Mouse (Mus musculus): Measurements from ENCODE around the gene Hamp. TPM values are rescaled to one million over a fixed set of nuclear protein-coding genes. Genes with fewer than 3 reads are reported as not detected.
A peak's percentile ranks its signal among the peaks of the same experiment; 100 is the strongest.

The Hamp gene
- polyA plus RNA-seq, 1 experiment from 2014 or later = 0.71 TPM

DNA sequence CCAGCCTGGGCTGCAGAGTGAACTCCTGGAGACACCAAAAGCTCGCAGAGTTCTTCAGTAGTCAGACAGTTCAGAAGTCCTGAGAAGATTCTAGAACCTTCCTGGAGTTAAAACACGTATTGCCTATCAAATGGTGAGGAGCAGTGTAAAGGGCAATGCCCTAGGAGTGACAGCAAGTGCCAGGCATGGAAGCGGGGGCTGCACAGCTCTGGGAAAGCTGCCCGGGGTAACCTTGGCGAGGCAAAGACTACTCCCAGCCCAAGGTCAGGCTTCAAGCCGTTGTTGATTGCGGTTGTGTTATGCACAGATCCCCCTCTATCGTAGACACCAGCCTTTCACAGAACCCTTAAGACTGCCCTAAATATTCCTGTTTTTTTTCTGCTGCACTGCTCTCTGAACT lies 24.8 kb upstream of the Hamp start:
- peaks cover 15% of the 10 kb centered on the region for H3K4me1 ChIP-seq
- 86% methylated on average over 8 of the region's 8 CpGs for WGBS
- 0 out of 2 replicates have a peak overlapping the region, but pooled peaks have one; percentile 39 for H3K27ac ChIP-seq (replicated peaks)
- H3K36me3 ChIP-seq = no peaks in the 10 kb centered on the region
- no peak for ATAC-seq (ENCODE audit: extremely low read depth, insufficient number of reproducible peaks, low FRiP score, low TSS enrichment)
- no peak overlapping the region for H3K4me3 ChIP-seq
- no peaks in the 10 kb centered on the region for H3K9me3 ChIP-seq
- no peak overlapping the region for H3K4me2 ChIP-seq
- H3K9ac ChIP-seq = no peak overlapping the region
- peaks cover 22% of the 10 kb centered on the region for H3K27me3 ChIP-seq (replicated peaks)

- H3K9ac ChIP-seq = no peak overlapping the region
- H3K4me2 ChIP-seq = no peak overlapping the region
- no peak overlapping the region for H3K27ac ChIP-seq (replicated peaks)
- H3K4me3 ChIP-seq = no peak overlapping the region
- 81% methylated on average over 3 of the region's 3 CpGs for WGBS
- H3K27me3 ChIP-seq (replicated peaks) = peaks cover 2% of the 10 kb centered on the region
- ATAC-seq (ENCODE audit: extremely low read depth, insufficient number of reproducible peaks, low FRiP score, low TSS enrichment) = no peak
- peaks cover 5% of the 10 kb centered on the region for H3K4me1 ChIP-seq
- H3K9me3 ChIP-seq = no peaks in the 10 kb centered on the region
- no peaks in the 10 kb centered on the region for H3K36me3 ChIP-seq
Observed at GRCm38 (mm10) chr7:30966657-30967056, 22.8 kb upstream of the Hamp start.

GRCm38 (mm10) chr7:30965677-30966076 lies 21.8 kb upstream of the Hamp start:
- H3K9me3 ChIP-seq = no peaks in the 10 kb centered on the region
- no peak for ATAC-seq (ENCODE audit: extremely low read depth, insufficient number of reproducible peaks, low FRiP score, low TSS enrichment)
- H3K27ac ChIP-seq (replicated peaks) = no peak overlapping the region
- 88% methylated on average over 14 of the region's 14 CpGs for WGBS
- H3K4me3 ChIP-seq = no peak overlapping the region
- H3K4me2 ChIP-seq = no peak overlapping the region
- no peaks in the 10 kb centered on the region for H3K36me3 ChIP-seq
- no peaks in the 10 kb centered on the region for H3K27me3 ChIP-seq (replicated peaks)
- H3K9ac ChIP-seq = no peak overlapping the region
- H3K4me1 ChIP-seq = peaks cover 5% of the 10 kb centered on the region

DNA sequence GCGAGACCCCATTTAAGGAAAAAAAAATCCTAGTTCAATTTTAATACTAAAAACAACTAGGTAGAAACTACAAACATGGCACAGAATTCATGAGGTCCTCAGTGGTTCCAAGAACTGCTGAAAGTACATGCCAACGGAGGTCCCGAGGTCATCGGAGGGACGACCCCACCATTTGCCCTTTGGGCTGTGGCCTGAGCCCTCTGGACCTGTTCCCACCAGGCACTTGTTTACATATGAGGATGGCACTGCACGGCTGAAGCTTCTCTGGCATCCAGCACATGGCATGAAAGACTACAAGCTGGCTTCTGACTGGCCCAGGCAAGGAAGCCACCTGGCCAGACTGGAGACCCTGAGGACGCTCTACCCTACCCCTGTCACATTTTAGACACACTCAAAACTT lies 20.5 kb upstream of the Hamp start:
- Histone ChIP-seq H3K9me3 (no peaks in the 10 kb centered on the region), H3K4me1 (peaks cover 5% of the 10 kb centered on the region), H3K27ac (replicated peaks) (no peak overlapping the region), H3K4me2 (no peak overlapping the region), H3K27me3 (replicated peaks) (no peaks in the 10 kb centered on the region), H3K4me3 (no peak overlapping the region), H3K36me3 (no peaks in the 10 kb centered on the region; the same call in 1 of the 2 replicates), H3K9ac (no peak overlapping the region)
- no peak for ATAC-seq (ENCODE audit: extremely low read depth, insufficient number of reproducible peaks, low FRiP score, low TSS enrichment)
- WGBS = 83% methylated on average over 7 of the region's 7 CpGs

GRCm38 (mm10) chr7:30962862-30963261 lies 19.0 kb upstream of the Hamp start:
- Histone ChIP-seq H3K27me3 (replicated peaks) (no peaks in the 10 kb centered on the region), H3K4me2 (no peak overlapping the region), H3K27ac (replicated peaks) (no peak overlapping the region), H3K4me3 (no peak overlapping the region), H3K9ac (no peak overlapping the region), H3K9me3 (no peaks in the 10 kb centered on the region), H3K36me3 (peaks cover 12% of the 10 kb centered on the region), H3K4me1 (peaks cover 13% of the 10 kb centered on the region)
- 91% methylated on average over 5 of the region's 5 CpGs for WGBS
- no peak for ATAC-seq (ENCODE audit: extremely low read depth, insufficient number of reproducible peaks, low FRiP score, low TSS enrichment)

DNA sequence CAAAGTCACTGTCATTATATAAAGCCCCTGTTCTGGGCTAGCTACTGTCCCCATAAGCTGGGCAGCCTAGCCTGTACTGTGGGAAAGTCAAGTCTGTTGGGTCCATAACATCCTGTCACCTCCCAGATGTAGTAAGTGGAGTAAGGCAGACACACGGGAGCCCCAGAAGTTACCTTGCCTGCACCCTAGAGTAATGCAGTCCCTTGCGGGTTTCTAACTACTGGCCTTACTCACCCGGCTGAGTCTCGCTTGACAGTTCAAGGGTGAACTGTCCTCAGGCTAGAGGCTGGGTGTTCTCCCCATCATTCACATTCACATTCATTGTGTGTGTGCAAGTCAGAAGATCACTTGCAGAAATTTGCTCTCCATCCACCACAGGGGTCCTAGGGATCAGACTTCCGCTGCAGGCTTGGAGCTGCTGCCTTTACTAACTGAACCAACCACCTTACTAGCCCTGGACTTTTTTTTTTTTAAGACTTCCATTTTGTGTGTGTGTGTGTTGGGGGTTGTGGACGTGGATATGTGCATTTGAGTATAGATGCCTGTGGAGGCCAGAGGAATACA lies 16.0 kb upstream of the Hamp start:
- WGBS = 80% methylated on average over 6 of the region's 6 CpGs

GRCm38 (mm10) chr7:30958866-30959487 lies 15.1 kb upstream of the Hamp start:
- H3K27ac ChIP-seq (replicated peaks) = no peak overlapping the region
- H3K9ac ChIP-seq = 0 out of 2 replicates have a peak overlapping the region, but pooled peaks have one; percentile 100
- H3K36me3 ChIP-seq = peaks cover 25% of the 10 kb centered on the region
- no peak for ATAC-seq (ENCODE audit: extremely low read depth, insufficient number of reproducible peaks, low FRiP score, low TSS enrichment)
- H3K4me2 ChIP-seq = no peak overlapping the region
- no peaks in the 10 kb centered on the region for H3K27me3 ChIP-seq (replicated peaks)
- peaks cover 24% of the 10 kb centered on the region for H3K4me1 ChIP-seq
- 93% methylated on average over 9 of the region's 9 CpGs for WGBS
- H3K4me3 ChIP-seq = no peak overlapping the region
- H3K9me3 ChIP-seq = no peaks in the 10 kb centered on the region

More for the DNA sequence above, 16.0 kb upstream of the Hamp start:
- H3K4me3 ChIP-seq = no peak overlapping the region
- H3K4me2 ChIP-seq = no peak overlapping the region
- H3K4me1 ChIP-seq = peaks cover 24% of the 10 kb centered on the region
- no peak for ATAC-seq (ENCODE audit: extremely low read depth, insufficient number of reproducible peaks, low FRiP score, low TSS enrichment)
- H3K27ac ChIP-seq (replicated peaks) = no peak overlapping the region
- H3K36me3 ChIP-seq = peaks cover 16% of the 10 kb centered on the region
- H3K27me3 ChIP-seq (replicated peaks) = no peaks in the 10 kb centered on the region
- H3K9me3 ChIP-seq = no peaks in the 10 kb centered on the region
- no peak overlapping the region for H3K9ac ChIP-seq

- H3K4me3 ChIP-seq = peak overlapping the region; percentile 96
- H3K9me3 ChIP-seq = no peaks in the 10 kb centered on the region
- peak overlapping the region; percentile 89 for H3K4me2 ChIP-seq
- peak overlapping the region; percentile 100 for H3K9ac ChIP-seq
- peaks cover 32% of the 10 kb centered on the region for H3K36me3 ChIP-seq
- H3K4me1 ChIP-seq = peaks cover 19% of the 10 kb centered on the region
- no peaks in the 10 kb centered on the region for H3K27me3 ChIP-seq (replicated peaks)
- ATAC-seq (ENCODE audit: extremely low read depth, insufficient number of reproducible peaks, low FRiP score, low TSS enrichment) = no peak
- H3K27ac ChIP-seq (replicated peaks) = peak overlapping the region; percentile 99
- WGBS = 72% methylated on average over 28 of the region's 28 CpGs
Observed at GRCm38 (mm10) chr7:30958109-30958865, 14.5 kb upstream of the Hamp start.

DNA sequence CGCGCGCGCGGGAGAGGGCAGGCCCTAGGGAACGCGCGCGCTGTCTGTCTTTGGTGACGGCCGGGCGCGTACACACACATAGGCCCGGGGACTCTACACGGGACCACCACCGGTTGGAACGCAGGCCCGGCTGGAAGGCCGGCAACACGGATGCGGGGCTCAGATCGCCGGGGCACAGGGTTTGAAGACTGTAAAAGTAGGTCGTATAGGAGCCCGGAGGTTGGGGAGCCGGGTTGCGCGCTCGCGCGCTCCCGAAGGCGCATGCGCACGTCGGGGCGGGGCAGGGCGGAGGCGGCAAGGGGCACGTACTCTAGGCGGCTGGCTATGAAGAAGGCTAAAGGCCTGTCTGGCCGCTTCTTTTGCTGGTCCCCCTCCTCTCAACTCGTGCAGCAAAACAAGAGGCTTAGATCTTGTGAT lies 13.5 kb upstream of the Hamp start:
- no peaks in the 10 kb centered on the region for H3K9me3 ChIP-seq
- H3K4me3 ChIP-seq = peak overlapping the region; percentile 96
- 1% methylated on average over 39 of the region's 43 CpGs for WGBS
- peaks cover 19% of the 10 kb centered on the region for H3K4me1 ChIP-seq
- ATAC-seq (ENCODE audit: extremely low read depth, insufficient number of reproducible peaks, low FRiP score, low TSS enrichment) = peak; percentile 20; the same call in 1 of the 2 replicates
- peak overlapping the region; percentile 100 for H3K9ac ChIP-seq
- peaks cover 41% of the 10 kb centered on the region for H3K36me3 ChIP-seq
- H3K4me2 ChIP-seq = peak overlapping the region; percentile 89
- H3K27ac ChIP-seq (replicated peaks) = peak overlapping the region; percentile 99
- no peaks in the 10 kb centered on the region for H3K27me3 ChIP-seq (replicated peaks)

DNA sequence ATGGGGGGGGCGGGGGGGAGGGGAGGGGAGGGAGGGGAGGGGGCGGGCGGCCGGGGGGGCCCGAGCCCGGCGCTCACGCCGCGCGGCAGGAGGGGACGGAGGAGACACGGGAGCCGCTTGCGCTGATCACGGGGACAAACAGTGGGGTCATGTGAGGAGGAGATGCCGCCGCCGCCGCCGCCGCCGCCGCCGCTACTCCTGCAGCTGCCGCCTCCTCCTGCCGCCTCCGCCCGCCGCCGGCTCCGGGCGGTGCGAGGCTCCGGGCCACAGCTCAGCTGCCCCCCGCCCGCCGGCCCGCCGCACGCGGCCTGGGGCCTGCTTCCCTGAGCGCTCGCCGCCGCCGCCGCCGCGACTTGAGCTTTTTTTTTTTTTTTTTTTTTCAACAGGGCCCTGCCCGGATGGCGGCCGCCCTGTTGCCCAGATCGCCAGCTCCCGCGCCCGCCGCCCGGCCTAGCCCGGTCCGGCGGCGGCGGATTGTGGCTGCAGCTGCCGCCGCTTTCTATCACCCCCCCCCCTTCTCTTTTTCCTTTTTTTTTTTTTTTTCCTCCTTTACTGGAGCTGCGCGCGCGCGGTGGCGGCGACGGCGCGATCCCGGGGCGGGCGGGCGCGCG lies 13.0 kb upstream of the Hamp start, which contains the start of gene Usf2:
Gene Usf2 (minus strand): TSS at position 48 of the 611 bp plus-strand sequence.
- Histone ChIP-seq H3K4me3 (peak within 1 kb of the TSS; percentile 96), H3K4me1 (peaks cover 19% of the 10 kb centered on the region), H3K27ac (replicated peaks) (peak within 1 kb of the TSS; percentile 99), H3K27me3 (replicated peaks) (no peaks in the 10 kb centered on the region), H3K9me3 (no peaks in the 10 kb centered on the region), H3K36me3 (peaks cover 46% of the 10 kb centered on the region), H3K4me2 (peak within 1 kb of the TSS; percentile 89), H3K9ac (peak within 1 kb of the TSS; percentile 100)
- 0% methylated on average over 37 of the region's 82 CpGs for WGBS
- ATAC-seq (ENCODE audit: extremely low read depth, insufficient number of reproducible peaks, low FRiP score, low TSS enrichment) = peak; percentile 68

- Histone ChIP-seq H3K9ac (peak overlapping the region; percentile 100), H3K4me3 (peak overlapping the region; percentile 96), H3K4me1 (peaks cover 19% of the 10 kb centered on the region), H3K27ac (replicated peaks) (peak overlapping the region; percentile 99), H3K9me3 (no peaks in the 10 kb centered on the region), H3K4me2 (peak overlapping the region; percentile 89), H3K36me3 (peaks cover 51% of the 10 kb centered on the region), H3K27me3 (replicated peaks) (no peaks in the 10 kb centered on the region)
- WGBS = 0% methylated on average over 5 of the region's 49 CpGs
- ATAC-seq (ENCODE audit: extremely low read depth, insufficient number of reproducible peaks, low FRiP score, low TSS enrichment) = peak; percentile 7; the same call in 1 of the 2 replicates
Observed at GRCm38 (mm10) chr7:30956357-30956751, 12.5 kb upstream of the Hamp start.

All from heart, embryonic 13.5 days (tissue).